23 mouse cellular contexts compared by ENCODE assay signal in the genomic region with DNA sequence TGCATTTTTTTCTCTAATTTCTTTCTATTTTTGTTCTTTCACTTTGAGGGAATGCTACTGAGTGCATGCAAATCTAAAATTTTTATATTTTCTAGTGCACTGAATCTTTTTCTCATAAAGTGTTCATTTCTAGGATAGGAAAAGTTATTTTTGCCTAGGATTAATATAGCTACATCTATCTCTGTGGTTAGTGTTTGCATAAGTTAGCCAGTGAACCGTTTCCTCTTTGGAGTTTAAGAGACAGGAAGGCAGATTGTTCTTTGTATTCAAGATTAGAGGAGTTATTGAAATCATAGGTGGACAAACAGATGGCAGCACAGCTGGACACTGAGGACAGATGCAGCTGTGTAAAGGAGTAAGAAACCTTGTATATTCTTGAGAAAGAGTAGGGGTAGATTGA. TPM values are rescaled to one million over a fixed set of nuclear protein-coding genes. Genes with fewer than 3 reads are reported as not detected.
A peak's percentile ranks its signal among the peaks of the same experiment; 100 is the strongest.
DNase-seq lines count a peak whose midpoint lies in the region; ATAC-seq lines count a peak whose summit lies in the region.
"Had no signal": no experiment of that assay in that cellular context is flagged by ENCODE, and none has a peak within 500 bp of the region (broad histone marks: within the 10 kb centered on the region; RNA-seq: fewer than 3 reads in every experiment).

No protein-coding gene starts in this region.

- peak; percentile 91 for ATAC-seq in frontal cortex, adult (ENCODE audit: low TSS enrichment)
- ATAC-seq in common myeloid progenitor, adult 5-6 weeks (replicated peaks; ENCODE audit: low read depth, poor library complexity, severe bottlenecking): peak; percentile 59
- ATAC-seq in megakaryocyte progenitor cell, adult 5-6 weeks (replicated peaks; ENCODE audit: poor library complexity): peak; percentile 41
- ATAC-seq: activated CD4-positive, CD25-positive, alpha-beta regulatory T cell, adult 4 months; forebrain, embryonic 14.5 days; forebrain, embryonic 16.5 days; Patski had no signal

- no peak for DNase-seq in frontal cortex, postnatal 36 days (ENCODE audit: low spot score in 2 of 2)
- DNase-seq in 416B (ENCODE audit: low read depth): peak; percentile 79
- DNase-seq in embryo, embryonic 10.5 days (ENCODE audit: low spot score): no peak
- no peak for DNase-seq in right cerebral cortex, postnatal 25 days
- no peak for DNase-seq in cerebellum, postnatal 4 days (ENCODE audit: low spot score in 2 of 2)
- DNase-seq: adrenal gland, adult 8-10 months; adrenal gland, postnatal 14 days; adrenal gland, postnatal 36 days; cerebellum, adult 11-12 months; cerebellum, adult 2 months; cerebellum, adult 9-10 months; cerebellum, postnatal 10 days; cerebellum, postnatal 25 days; embryo, embryonic 11 days had no signal

RNA-seq across cellular contexts. Expression of gene Serpinb1a, which starts 11.7 kb away (rescaled TPM):
- 219 and 222 TPM in 2 replicates for total RNA-seq in common myeloid progenitor, adult 5-6 weeks (2017)
- 432 and 510 TPM in 2 replicates for total RNA-seq in megakaryocyte progenitor cell, adult 5-6 weeks (2015)
- 500 and 560 TPM in 2 replicates for total RNA-seq in megakaryocyte progenitor cell, adult 5-6 weeks (2017)

RNA-seq across cellular contexts. Expression of gene D930007J09Rik, which starts 36.7 kb away (rescaled TPM):
- not detected in 2 replicates for total RNA-seq in common myeloid progenitor, adult 5-6 weeks (2017)
- not detected in 2 replicates for total RNA-seq in megakaryocyte progenitor cell, adult 5-6 weeks (2015)
- not detected in 2 replicates for total RNA-seq in megakaryocyte progenitor cell, adult 5-6 weeks (2017)
- total RNA-seq: adrenal gland, adult 18-20 months; adrenal gland, postnatal 14 days; adrenal gland, postnatal 36 days; G1E had no signal

RNA-seq across cellular contexts. Expression of gene Wrnip1, which starts 37.5 kb away (rescaled TPM):
- total RNA-seq in common myeloid progenitor, adult 5-6 weeks (2017): 33.5 and 34.9 TPM in 2 replicates
- total RNA-seq in megakaryocyte progenitor cell, adult 5-6 weeks (2015): 14.6 and 18.2 TPM in 2 replicates
- 32.3 and 39.6 TPM in 2 replicates for total RNA-seq in megakaryocyte progenitor cell, adult 5-6 weeks (2017)

RNA-seq across cellular contexts. Expression of gene Mylk4, which starts 55.6 kb away (rescaled TPM):
- not detected in 2 replicates for total RNA-seq in common myeloid progenitor, adult 5-6 weeks (2017)
- total RNA-seq in megakaryocyte progenitor cell, adult 5-6 weeks (2015): not detected in 2 replicates
- not detected in 2 replicates for total RNA-seq in megakaryocyte progenitor cell, adult 5-6 weeks (2017)
- total RNA-seq: adrenal gland, postnatal 36 days had no signal

RNA-seq across cellular contexts. Expression of gene Serpinb1c, which starts 58.7 kb away (rescaled TPM):
- total RNA-seq in common myeloid progenitor, adult 5-6 weeks (2017): not detected in 2 replicates
- total RNA-seq in megakaryocyte progenitor cell, adult 5-6 weeks (2015): not detected in 2 replicates
- not detected in 2 replicates for total RNA-seq in megakaryocyte progenitor cell, adult 5-6 weeks (2017)
- total RNA-seq: adrenal gland, adult 18-20 months; adrenal gland, adult 8-10 months; adrenal gland, postnatal 14 days; adrenal gland, postnatal 36 days; G1E had no signal

Comparison
In these comparisons a context has a peak if more than half of its experiments do, and no peak if none do; other contexts are left out.
1. ATAC-seq: peak in every context shown above with its lines; median percentile 91 in frontal cortex, adult; 59 in common myeloid progenitor, adult 5-6 weeks; 41 in megakaryocyte progenitor cell, adult 5-6 weeks.